Mouse (Mus musculus) heart, embryonic 14.5 days (tissue): ENCODE data around the gene Gm17555. TPM values are rescaled to one million over a fixed set of nuclear protein-coding genes. Genes with fewer than 3 reads are reported as not detected.
"Not testable (repeated sequence)": the region's sequence is repeated elsewhere in the genome, so short reads cannot be mapped to it uniquely, and the experiment has no call there.

Source experiments
- ATAC-seq: fragments of 200-750 bp; cut with Nextera tagmentation; 2 replicates; pipeline ENCODE4 v1.8.0; 2017; ENCODE audit warnings: low read depth, moderate TSS enrichment; ENCODE audit not compliant: insufficient number of reproducible peaks, insufficient read depth, low FRiP score
- H3K27ac ChIP-seq, 2 experiments: fragments of 200-500 bp in 1 of 2; fragments of 300-500 bp in 1 of 2; sonication (generic) in 1 of 2; replicated peaks in 1 of 2; 2 replicates each; pipeline ENCODE4 v1.5.1; 2012 to 2014; ENCODE audit warnings: low read depth in 2 of 2, low read length in 2 of 2, control low read depth in 1 of 2, mild to moderate bottlenecking in 1 of 2, mixed read lengths in 1 of 2; ENCODE audit not compliant: control insufficient read depth in 1 of 2, insufficient read depth in 1 of 2
- H3K27me3 ChIP-seq: fragments of 300-500 bp; sonication (generic); 2 replicates; pipeline ENCODE4 v1.6.1; 2014; ENCODE audit warnings: mild to moderate bottlenecking, low read length, control low read depth; ENCODE audit not compliant: control insufficient read depth, insufficient read depth
- H3K36me3 ChIP-seq: fragments of 300-500 bp; sonication (generic); 2 replicates; pipeline ENCODE4 v1.6.1; 2014; ENCODE audit warnings: mild to moderate bottlenecking, control low read depth, low read length, mixed read lengths; ENCODE audit not compliant: control insufficient read depth, insufficient read depth
- H3K4me1 ChIP-seq, 2 experiments: fragments of 200-500 bp in 1 of 2; fragments of 300-500 bp in 1 of 2; sonication (generic) in 1 of 2; 2 replicates each; pipeline ENCODE4 v1.6.1; 2012 to 2014; ENCODE audit warnings: low read length in 2 of 2, control low read depth in 1 of 2, mixed read lengths in 1 of 2; ENCODE audit not compliant: control insufficient read depth in 2 of 2, insufficient read depth in 2 of 2
- H3K4me2 ChIP-seq: fragments of 300-500 bp; sonication (generic); 2 replicates; pipeline ENCODE4 v1.6.1; 2014; ENCODE audit warnings: mild to moderate bottlenecking, low read length
- H3K4me3 ChIP-seq, 2 experiments: fragments of 200-500 bp in 1 of 2; fragments of 300-500 bp in 1 of 2; sonication (generic) in 1 of 2; 2 replicates each; pipeline ENCODE4 v1.5.1; 2012 to 2014; ENCODE audit warnings: low read length in 2 of 2, mild to moderate bottlenecking in 2 of 2, control low read depth in 1 of 2, low read depth in 1 of 2, moderate library complexity in 1 of 2; ENCODE audit not compliant: control insufficient read depth in 1 of 2, insufficient read depth in 1 of 2
- H3K9ac ChIP-seq: fragments of 300-500 bp; sonication (generic); 2 replicates; pipeline ENCODE4 v1.6.1; 2014; ENCODE audit warnings: mild to moderate bottlenecking, low read length
- H3K9me3 ChIP-seq: fragments of 300-500 bp; sonication (generic); 2 replicates; pipeline ENCODE4 v1.6.1; 2016; ENCODE audit warnings: low read length, control low read depth; ENCODE audit not compliant: control insufficient read depth
- WGBS: fragments of 180-500 bp; shearing (Covaris S2); extraction: QIAGEN DNeasy Blood & Tissue Kit; methylation state at CpG from one replicate; pipeline ENCODE4 v1.1.7; 2014; 5-methylcytosine and 5-hydroxymethylcytosine counted together
- polyA plus RNA-seq: library from polyadenylated mRNA; unstranded; fragments of >200 nt; fragmentation: Nextera tagmentation; extraction: Ambion mirVana; gene quantifications from 2 replicates; pipeline ENCODE4 v1.2.1, GENCODE M21; 2014

The Gm17555 gene
- polyA plus RNA-seq, result not detected in 2 replicates

DNA sequence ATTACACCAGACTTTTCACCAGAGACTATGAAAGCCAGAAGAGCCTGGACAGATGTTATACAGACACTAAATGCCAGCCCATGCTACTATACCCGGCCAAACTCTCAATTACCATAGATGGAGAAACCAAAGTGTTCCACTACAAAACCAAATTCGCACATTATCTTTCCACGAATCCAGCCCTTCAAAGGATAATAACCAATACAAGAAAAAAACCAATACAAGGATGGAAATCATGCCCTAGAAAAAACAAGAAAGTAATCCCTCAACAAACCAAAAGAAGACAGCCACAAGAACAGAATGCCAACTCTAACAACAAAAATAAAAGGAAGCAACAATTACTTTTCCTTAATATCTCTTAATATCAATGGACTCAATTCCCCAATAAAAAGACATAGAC lies at the start of gene Gm17555:
Gene Gm17555, plus strand, starts transcription at position 301 of the 400 bp plus-strand sequence.
- not testable (repeated sequence) for H3K27me3 ChIP-seq, H3K9ac ChIP-seq, H3K9me3 ChIP-seq, H3K27ac ChIP-seq, H3K4me1 ChIP-seq, H3K4me2 ChIP-seq, ATAC-seq, H3K36me3 ChIP-seq, H3K4me3 ChIP-seq
- 77% methylated on average over 3 of the region's 3 CpGs for WGBS

- Histone ChIP-seq H3K4me3 (no peak overlapping the region), H3K9ac (no peak overlapping the region), H3K27me3 (no peaks in the 10 kb centered on the region), H3K4me2 (no peak overlapping the region), H3K4me1 (no peaks in the 10 kb centered on the region), H3K36me3 (peaks cover 32% of the 10 kb centered on the region), H3K9me3 (no peaks in the 10 kb centered on the region), H3K27ac (no peak overlapping the region)
- WGBS, result 81% methylated on average over 5 of the region's 5 CpGs
- no peak for ATAC-seq
Observed at GRCm38 (mm10) chr2:126165277-126166018, 49.5 kb upstream of the Gm17555 start.

DNA sequence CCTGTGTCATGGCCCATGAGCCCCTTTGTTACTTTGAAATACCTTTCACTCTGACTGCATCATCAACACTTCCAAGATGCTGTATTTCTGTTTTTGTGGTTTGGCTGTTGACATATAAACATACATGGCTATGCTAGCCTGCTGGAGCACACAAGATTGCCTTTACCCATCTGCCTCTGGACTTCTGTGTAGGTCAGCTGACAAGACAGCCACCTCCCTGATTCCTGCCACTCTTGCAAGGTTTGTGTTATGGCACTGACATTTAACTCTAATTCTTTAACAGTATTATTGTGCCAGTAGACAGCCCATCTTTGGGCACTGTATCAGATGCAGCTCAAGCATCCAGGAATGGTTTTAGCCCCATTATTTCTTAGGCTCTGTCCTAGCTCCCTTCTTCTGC lies 48.6 kb upstream of the Gm17555 start:
- Histone ChIP-seq H3K4me1 (no peaks in the 10 kb centered on the region), H3K9me3 (no peaks in the 10 kb centered on the region), H3K36me3 (peaks cover 23% of the 10 kb centered on the region), H3K27me3 (no peaks in the 10 kb centered on the region), H3K9ac (no peak overlapping the region), H3K4me3 (no peak overlapping the region), H3K4me2 (no peak overlapping the region), H3K27ac (no peak overlapping the region)
- no peak for ATAC-seq

- WGBS, result 79% methylated on average over 8 of the region's 8 CpGs
- Histone ChIP-seq H3K9me3 (no peaks in the 10 kb centered on the region), H3K4me2 (no peak overlapping the region), H3K4me1 (no peaks in the 10 kb centered on the region), H3K9ac (no peak overlapping the region), H3K27me3 (no peaks in the 10 kb centered on the region), H3K4me3 (no peak overlapping the region), H3K27ac (no peak overlapping the region), H3K36me3 (peaks cover 16% of the 10 kb centered on the region)
- ATAC-seq, result no peak
Observed at GRCm38 (mm10) chr2:126166848-126167617, 47.9 kb upstream of the Gm17555 start.

GRCm38 (mm10) chr2:126171427-126171826 lies 43.5 kb upstream of the Gm17555 start:
- Histone ChIP-seq H3K27ac (no peak overlapping the region), H3K27me3 (no peaks in the 10 kb centered on the region), H3K9me3 (no peaks in the 10 kb centered on the region), H3K4me1 (no peaks in the 10 kb centered on the region), H3K4me3 (no peak overlapping the region), H3K4me2 (no peak overlapping the region), H3K9ac (no peak overlapping the region), H3K36me3 (0 out of 2 replicates have a peak, but pooled peaks cover 2% of the 10 kb centered on the region)
- ATAC-seq, result no peak
- WGBS, result 93% methylated on average over 1 of the region's 1 CpGs

- no peak overlapping the region for H3K4me3 ChIP-seq
- H3K4me2 ChIP-seq, result no peak overlapping the region
- ATAC-seq, result no peak
- no peak overlapping the region for H3K27ac ChIP-seq
- no peaks in the 10 kb centered on the region for H3K9me3 ChIP-seq
- H3K36me3 ChIP-seq, result no peaks in the 10 kb centered on the region
- no peaks in the 10 kb centered on the region for H3K27me3 ChIP-seq
- WGBS, result 56% methylated on average over 4 of the region's 4 CpGs
- no peak overlapping the region for H3K9ac ChIP-seq
- no peaks in the 10 kb centered on the region for H3K4me1 ChIP-seq
Observed at GRCm38 (mm10) chr2:126191306-126191705, 23.6 kb upstream of the Gm17555 start.

DNA sequence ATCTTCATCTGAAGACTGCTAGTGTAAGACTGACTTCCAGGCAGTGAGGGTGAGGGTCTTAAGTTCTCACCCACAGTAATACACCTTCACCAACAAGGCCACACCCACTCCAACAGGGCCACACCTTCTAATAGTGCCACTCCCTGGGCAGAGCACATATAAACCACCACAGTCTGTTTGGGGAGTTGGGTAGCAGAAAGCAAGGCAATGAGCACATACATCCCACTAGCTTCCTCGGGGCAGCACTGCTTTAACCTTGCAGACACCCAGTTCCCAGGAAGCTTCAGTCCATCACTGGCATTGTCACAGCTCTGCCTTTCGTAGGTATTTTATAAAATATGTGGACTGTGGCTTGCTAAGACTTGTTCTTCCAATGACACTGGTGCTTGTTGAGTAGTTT lies 22.8 kb upstream of the Gm17555 start:
- Histone ChIP-seq H3K9ac (no peak overlapping the region), H3K27ac (no peak overlapping the region), H3K9me3 (no peaks in the 10 kb centered on the region), H3K36me3 (no peaks in the 10 kb centered on the region), H3K4me3 (no peak overlapping the region), H3K4me1 (no peaks in the 10 kb centered on the region), H3K27me3 (no peaks in the 10 kb centered on the region), H3K4me2 (no peak overlapping the region)
- ATAC-seq, result no peak
- WGBS, result 80% methylated on average over 2 of the region's 2 CpGs
